Mouse (Mus musculus): ENCODE data around the gene Lcn11. TPM values are rescaled to one million over a fixed set of nuclear protein-coding genes. Genes with fewer than 3 reads are reported as not detected.
"Not testable (repeated sequence)": the region's sequence is repeated elsewhere in the genome, so short reads cannot be mapped to it uniquely, and the experiment has no call there.

The Lcn11 gene
- polyA plus RNA-seq (2016; fragmentation: Nextera tagmentation; extraction: Ambion mirVana), result not detected in 2 replicates

- Histone ChIP-seq H3K36me3 (no peaks in the 10 kb centered on the region), H3K4me3 (no peak within 1 kb of the TSS), H3K27ac (no peak within 1 kb of the TSS), H3K27me3 (ENCODE audit: insufficient read depth, poor library complexity, severe bottlenecking) (no peaks in the 10 kb centered on the region), H3K4me1 (no peaks in the 10 kb centered on the region), H3K9me3 (no peaks in the 10 kb centered on the region)
- no peak for DNase-seq (ENCODE audit: low spot score)
- 86% methylated on average over 1 of the region's 1 CpGs for WGBS
Measured at GRCm38 (mm10) chr2:25776717-25777116, at the start of gene Lcn11. Lcn11 (plus strand) TSS chr2:25777017.

DNA sequence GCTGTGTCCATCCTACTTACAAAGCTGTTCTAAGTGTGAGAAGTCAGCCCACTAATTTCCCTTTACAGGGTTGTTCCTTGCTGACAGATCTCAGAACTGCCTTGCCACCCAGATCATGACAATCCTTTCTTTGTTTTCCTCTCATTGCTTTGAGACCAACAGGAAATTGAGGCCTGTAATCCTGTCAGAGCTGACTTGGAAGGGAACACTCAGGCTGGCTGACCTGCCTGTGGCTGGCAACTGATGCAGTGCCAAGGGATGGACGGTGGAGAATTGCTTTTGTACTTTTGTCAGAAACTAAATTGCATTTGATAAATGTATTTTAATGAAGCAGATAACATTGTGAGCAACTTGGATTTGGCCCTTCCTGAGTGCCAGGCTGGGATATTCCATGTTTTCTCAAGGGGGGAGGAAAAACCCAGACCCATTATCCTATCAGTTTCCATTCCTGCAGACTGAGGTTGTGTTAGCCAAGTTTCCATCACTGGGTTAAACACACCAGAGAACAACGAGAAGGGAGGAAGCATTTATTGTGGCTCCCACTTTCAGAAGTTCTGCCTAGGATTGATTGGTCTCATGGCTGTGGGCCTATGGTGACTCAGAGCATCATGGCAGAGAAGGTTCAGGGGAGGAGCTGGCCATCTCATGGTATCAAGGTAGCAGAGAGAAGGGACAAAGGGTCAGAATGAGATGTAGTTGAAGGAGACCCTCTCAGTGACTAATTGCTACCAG lies 43.5 kb upstream of the Lcn11 start:
- no peak for DNase-seq (ENCODE audit: low spot score)
- 39% methylated on average over 2 of the region's 2 CpGs for WGBS
- Histone ChIP-seq H3K27ac (no peak overlapping the region), H3K9me3 (no peaks in the 10 kb centered on the region), H3K4me1 (no peaks in the 10 kb centered on the region), H3K4me3 (no peak overlapping the region), H3K27me3 (ENCODE audit: insufficient read depth, poor library complexity, severe bottlenecking) (no peaks in the 10 kb centered on the region), H3K36me3 (no peaks in the 10 kb centered on the region)

DNA sequence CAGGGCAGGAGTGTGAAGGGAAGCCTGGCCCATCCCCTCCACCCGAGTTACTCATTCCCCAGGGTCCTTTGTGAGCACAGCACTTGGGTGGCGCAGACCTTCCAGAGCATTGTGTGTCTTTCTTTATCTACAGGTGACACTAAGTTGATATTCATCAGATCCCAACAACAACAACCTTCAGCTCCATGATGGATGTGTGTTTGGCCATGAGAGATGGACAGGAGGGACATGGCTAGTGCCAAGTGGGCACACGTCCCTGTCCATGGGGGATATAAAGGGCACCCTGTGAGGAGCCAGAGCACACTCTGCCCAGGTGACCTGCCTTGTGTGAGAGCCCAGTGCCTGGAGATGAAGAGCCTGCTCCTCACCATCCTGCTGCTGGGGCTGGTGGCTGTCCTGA lies 40.1 kb upstream of the Lcn11 start, which contains the start of gene Obp2b:
Gene Obp2b, plus strand, starts transcription at position 301 of the 400 bp plus-strand sequence.
- not testable (repeated sequence) for H3K4me1 ChIP-seq; H3K9me3 ChIP-seq; H3K36me3 ChIP-seq; H3K27me3 ChIP-seq (ENCODE audit: insufficient read depth, poor library complexity, severe bottlenecking); H3K4me3 ChIP-seq; DNase-seq (ENCODE audit: low spot score); H3K27ac ChIP-seq
- WGBS, result 75% methylated on average over 3 of the region's 3 CpGs

DNA sequence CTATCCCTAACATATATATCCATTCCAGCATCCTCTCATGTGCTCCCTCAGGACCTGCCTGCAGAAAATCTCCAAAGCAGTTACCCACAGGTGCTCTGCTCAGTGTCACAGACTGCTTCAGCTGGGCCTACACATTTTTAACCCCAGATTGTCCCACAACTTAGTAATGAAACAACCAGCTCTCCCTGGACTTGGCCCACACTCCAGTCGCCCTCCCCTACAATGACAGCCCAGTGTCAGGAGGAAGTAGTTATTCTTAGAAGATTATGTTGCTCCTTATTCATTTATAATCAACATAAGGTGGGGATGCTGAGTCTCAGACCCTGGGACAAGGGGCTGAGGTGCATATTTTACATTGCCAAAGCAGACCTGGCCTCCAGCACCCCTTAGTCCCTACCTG lies 35.1 kb upstream of the Lcn11 start:
- no peak overlapping the region for H3K27ac ChIP-seq
- WGBS, result 71% methylated on average over 1 of the region's 1 CpGs
- H3K9me3 ChIP-seq, result no peaks in the 10 kb centered on the region
- no peaks in the 10 kb centered on the region for H3K27me3 ChIP-seq (ENCODE audit: insufficient read depth, poor library complexity, severe bottlenecking)
- peak; percentile 66 for DNase-seq (ENCODE audit: low spot score)
- H3K4me3 ChIP-seq, result no peak overlapping the region
- no peaks in the 10 kb centered on the region for H3K36me3 ChIP-seq
- H3K4me1 ChIP-seq, result no peaks in the 10 kb centered on the region

DNA sequence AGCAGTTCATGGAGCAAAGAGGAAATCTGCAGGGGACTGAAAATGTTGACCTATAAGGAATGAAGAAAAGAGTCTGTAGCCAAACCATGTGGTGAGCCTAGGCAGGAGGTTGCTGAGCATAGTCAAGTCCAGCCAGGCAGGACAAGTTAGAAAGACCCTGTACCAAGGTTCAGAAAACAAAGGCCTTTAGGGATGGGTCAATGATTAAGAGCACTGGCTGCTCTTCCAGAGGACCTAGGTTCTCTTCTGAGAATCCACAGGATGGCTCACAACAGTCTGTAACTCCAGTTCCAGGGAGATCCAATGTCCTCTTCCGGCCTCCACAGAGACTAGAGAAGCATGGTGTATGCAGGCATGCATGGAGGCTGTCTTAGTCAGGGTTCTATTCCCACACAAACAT lies 22.6 kb upstream of the Lcn11 start:
- Histone ChIP-seq H3K4me3 (no peak overlapping the region), H3K27me3 (ENCODE audit: insufficient read depth, poor library complexity, severe bottlenecking) (no peaks in the 10 kb centered on the region), H3K36me3 (no peaks in the 10 kb centered on the region), H3K4me1 (no peaks in the 10 kb centered on the region), H3K9me3 (no peaks in the 10 kb centered on the region), H3K27ac (no peak overlapping the region)
- no peak for DNase-seq (ENCODE audit: low spot score)
- WGBS, result 84% methylated on average over 1 of the region's 1 CpGs

GRCm38 (mm10) chr2:25758064-25758625 lies 18.7 kb upstream of the Lcn11 start:
- no peaks in the 10 kb centered on the region for H3K36me3 ChIP-seq
- H3K4me3 ChIP-seq, result no peak overlapping the region
- H3K4me1 ChIP-seq, result peaks cover 3% of the 10 kb centered on the region; the same call in 1 of the 2 replicates
- no peaks in the 10 kb centered on the region for H3K9me3 ChIP-seq
- H3K27ac ChIP-seq, result no peak overlapping the region
- no peaks in the 10 kb centered on the region for H3K27me3 ChIP-seq (ENCODE audit: insufficient read depth, poor library complexity, severe bottlenecking)
- no peak for DNase-seq (ENCODE audit: low spot score)
- WGBS, result 60% methylated on average over 4 of the region's 4 CpGs

DNA sequence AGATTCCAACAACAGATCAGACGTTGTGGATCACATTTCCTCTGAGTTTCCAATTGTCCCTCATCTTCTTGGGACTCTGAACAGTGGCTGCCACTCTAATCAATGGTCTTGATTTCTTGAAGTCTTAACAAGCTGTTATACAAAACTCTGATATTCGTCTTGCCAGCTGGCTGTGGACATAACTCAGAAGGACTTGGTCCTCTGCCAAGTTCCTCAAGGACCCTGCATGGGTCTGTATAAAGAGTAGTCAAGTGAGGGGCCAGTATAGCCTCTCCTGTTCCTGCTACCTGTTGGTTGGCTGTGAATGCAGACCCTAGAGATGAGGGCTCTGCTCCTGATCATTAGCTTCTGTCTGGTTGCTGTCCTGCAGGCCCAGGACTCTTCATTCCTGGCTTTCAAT lies 11.5 kb upstream of the Lcn11 start, which contains the start of gene Lcn3:
Gene Lcn3, plus strand, starts transcription at position 301 of the 400 bp plus-strand sequence.
- H3K27me3 ChIP-seq (ENCODE audit: insufficient read depth, poor library complexity, severe bottlenecking), result peaks cover 19% of the 10 kb centered on the region; the same call in 1 of the 2 replicates
- no peaks in the 10 kb centered on the region for H3K36me3 ChIP-seq
- WGBS, result 54% methylated on average over 2 of the region's 2 CpGs
- no peak within 1 kb of the TSS for H3K27ac ChIP-seq
- H3K4me3 ChIP-seq, result no peak within 1 kb of the TSS
- H3K9me3 ChIP-seq, result no peaks in the 10 kb centered on the region
- no peak for DNase-seq (ENCODE audit: low spot score)
- peaks cover 3% of the 10 kb centered on the region; the same call in 1 of the 2 replicates for H3K4me1 ChIP-seq

DNA sequence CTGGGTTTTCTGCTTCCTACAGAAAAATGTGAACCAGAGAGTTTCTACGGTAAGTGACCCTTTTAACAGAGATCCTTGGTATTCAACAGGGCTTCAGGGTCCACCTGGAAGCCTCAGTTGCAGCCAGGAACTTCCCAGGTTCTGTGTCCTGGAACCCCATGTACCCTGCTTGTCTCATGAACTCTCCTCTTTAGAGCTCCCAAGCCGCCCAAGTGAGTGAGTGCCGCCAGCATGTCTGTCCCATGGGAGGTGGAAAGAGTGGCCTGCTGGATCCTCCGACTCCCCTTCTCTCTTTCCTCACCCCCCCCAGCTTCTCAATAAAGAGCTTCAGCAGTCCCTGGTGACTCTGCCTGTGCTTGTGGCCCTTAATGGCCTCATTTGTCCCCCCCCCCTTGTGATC lies 9.1 kb upstream of the Lcn11 start:
- Histone ChIP-seq H3K4me3 (no peak overlapping the region), H3K4me1 (peaks cover under 1% of the 10 kb centered on the region; the same call in 1 of the 2 replicates), H3K27ac (no peak overlapping the region), H3K27me3 (ENCODE audit: insufficient read depth, poor library complexity, severe bottlenecking) (peaks cover 19% of the 10 kb centered on the region; the same call in 1 of the 2 replicates), H3K36me3 (no peaks in the 10 kb centered on the region), H3K9me3 (no peaks in the 10 kb centered on the region)
- DNase-seq (ENCODE audit: low spot score), result no peak
- WGBS, result 68% methylated on average over 4 of the region's 4 CpGs

- H3K27ac ChIP-seq, result no peak overlapping the region
- 73% methylated on average over 2 of the region's 2 CpGs for WGBS
- no peaks in the 10 kb centered on the region for H3K9me3 ChIP-seq
- H3K27me3 ChIP-seq (ENCODE audit: insufficient read depth, poor library complexity, severe bottlenecking), result peaks cover 14% of the 10 kb centered on the region; the same call in 1 of the 2 replicates
- no peak overlapping the region for H3K4me3 ChIP-seq
- no peak for DNase-seq (ENCODE audit: low spot score)
- H3K4me1 ChIP-seq, result no peaks in the 10 kb centered on the region
- no peaks in the 10 kb centered on the region for H3K36me3 ChIP-seq
Measured at GRCm38 (mm10) chr2:25773507-25773906, 3.3 kb upstream of the Lcn11 start.

DNA sequence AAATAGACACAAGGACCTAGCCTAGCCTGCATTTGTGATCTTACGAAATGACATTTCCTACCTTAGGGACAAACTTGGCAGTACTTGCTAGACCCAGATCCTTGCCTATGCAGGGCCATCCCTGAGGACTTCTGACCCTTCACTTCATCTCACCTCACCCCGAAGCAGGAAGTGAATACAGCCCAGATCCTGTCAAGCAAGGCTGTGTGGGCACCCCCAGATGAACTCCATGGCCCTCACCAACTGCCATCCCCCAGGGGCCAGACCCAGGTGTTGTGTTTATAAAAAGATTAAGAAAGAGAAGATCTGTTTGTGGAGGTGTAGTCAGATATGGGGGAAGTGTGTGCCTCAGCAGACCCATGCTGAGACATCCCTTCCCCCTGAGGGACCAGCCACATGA lies 2.2 kb upstream of the Lcn11 start:
- no peak for DNase-seq (ENCODE audit: low spot score)
- H3K27me3 ChIP-seq (ENCODE audit: insufficient read depth, poor library complexity, severe bottlenecking), result peaks cover 3% of the 10 kb centered on the region; the same call in 1 of the 2 replicates

GRCm38 (mm10) chr2:25775991-25776390 lies 826 bp upstream of the Lcn11 start:
- H3K36me3 ChIP-seq, result no peaks in the 10 kb centered on the region
- DNase-seq (ENCODE audit: low spot score), result no peak

More for the DNA sequence above, 2.2 kb upstream of the Lcn11 start:
- Histone ChIP-seq H3K4me1 (no peaks in the 10 kb centered on the region), H3K36me3 (no peaks in the 10 kb centered on the region), H3K4me3 (no peak overlapping the region), H3K27ac (no peak overlapping the region), H3K9me3 (no peaks in the 10 kb centered on the region)
- 77% methylated on average over 2 of the region's 2 CpGs for WGBS

GRCm38 (mm10) chr2:25779076-25779475 lies 2.3 kb downstream of the Lcn11 start:
- no peak overlapping the region for H3K4me3 ChIP-seq
- no peak for DNase-seq (ENCODE audit: low spot score)
- H3K36me3 ChIP-seq, result no peaks in the 10 kb centered on the region
- H3K9me3 ChIP-seq, result no peaks in the 10 kb centered on the region
- no peaks in the 10 kb centered on the region for H3K4me1 ChIP-seq
- no peaks in the 10 kb centered on the region for H3K27me3 ChIP-seq (ENCODE audit: insufficient read depth, poor library complexity, severe bottlenecking)
- WGBS, result 77% methylated on average over 9 of the region's 9 CpGs
- no peak overlapping the region for H3K27ac ChIP-seq

More at GRCm38 (mm10) chr2:25775991-25776390, 826 bp upstream of the Lcn11 start:
- H3K9me3 ChIP-seq, result no peaks in the 10 kb centered on the region
- no peak overlapping the region for H3K27ac ChIP-seq
- 65% methylated on average over 3 of the region's 3 CpGs for WGBS
- H3K4me3 ChIP-seq, result no peak overlapping the region
- H3K4me1 ChIP-seq, result no peaks in the 10 kb centered on the region
- H3K27me3 ChIP-seq (ENCODE audit: insufficient read depth, poor library complexity, severe bottlenecking), result no peaks in the 10 kb centered on the region

DNA sequence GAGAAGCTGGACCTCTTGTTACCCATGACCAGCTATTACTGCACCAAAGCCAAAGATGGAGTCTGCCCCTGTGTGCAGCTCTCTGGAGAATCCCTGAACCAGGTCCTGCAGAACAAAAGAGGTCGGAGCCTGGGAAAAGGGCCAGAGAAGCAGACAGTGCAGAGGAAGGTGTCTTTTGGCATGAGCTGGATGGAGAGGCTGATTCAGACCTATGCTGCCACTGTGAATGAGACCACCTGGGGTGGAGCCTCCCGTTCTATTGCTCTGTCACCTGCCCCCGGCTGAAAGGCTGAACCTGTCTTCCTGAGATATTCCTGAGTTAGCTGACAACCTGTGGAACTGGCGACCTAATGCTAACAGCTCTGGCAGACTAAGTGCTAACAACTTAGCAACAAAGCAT lies 4.1 kb downstream of the Lcn11 start:
- Histone ChIP-seq H3K9me3 (no peaks in the 10 kb centered on the region), H3K27me3 (ENCODE audit: insufficient read depth, poor library complexity, severe bottlenecking) (no peaks in the 10 kb centered on the region), H3K27ac (no peak overlapping the region), H3K4me1 (peaks cover 4% of the 10 kb centered on the region; the same call in 1 of the 2 replicates), H3K4me3 (no peak overlapping the region), H3K36me3 (no peaks in the 10 kb centered on the region)
- WGBS, result 59% methylated on average over 4 of the region's 4 CpGs
- no peak for DNase-seq (ENCODE audit: low spot score)

Measured in heart, embryonic 10.5 days (tissue).